Mouse (Mus musculus): ENCODE data around the gene Olfr1177-ps. TPM values are rescaled to one million over a fixed set of nuclear protein-coding genes. Genes with fewer than 3 reads are reported as not detected.

Gene Olfr1177-ps
- not detected in 2 replicates for polyA plus RNA-seq (2016; fragmentation: Nextera tagmentation; extraction: Ambion mirVana)

DNA sequence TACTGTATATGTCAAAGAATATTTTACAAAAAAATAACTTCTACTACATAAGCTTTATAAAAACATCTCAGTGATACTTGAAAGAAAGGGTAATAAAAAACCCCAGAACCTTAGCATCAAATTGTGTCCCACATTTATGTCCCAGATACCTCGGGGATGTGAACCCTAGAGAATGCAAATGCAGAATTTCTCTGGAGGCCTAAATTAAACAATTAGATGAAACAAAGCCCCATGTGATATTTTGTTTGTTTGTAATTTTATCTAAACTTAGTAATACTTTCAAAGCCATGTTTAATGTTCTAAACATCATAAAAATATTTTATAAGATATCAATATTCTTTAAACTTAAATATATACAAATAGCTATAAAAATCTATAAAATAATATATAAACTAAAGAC, at the start of gene Olfr1177-ps:
Gene Olfr1177-ps (minus strand): TSS at position 101 of the 400 bp plus-strand sequence.
- no peak within 1 kb of the TSS for H3K4me2 ChIP-seq
- ATAC-seq (ENCODE audit: insufficient number of reproducible peaks, low FRiP score) = no peak
- no peaks in the 10 kb centered on the region for H3K4me1 ChIP-seq (replicated peaks)
- WGBS = 63% methylated on average over 1 of the region's 1 CpGs
- no peak within 1 kb of the TSS for H3K27ac ChIP-seq (ENCODE audit: poor library complexity, severe bottlenecking)
- no peak within 1 kb of the TSS for H3K9ac ChIP-seq
- no peaks in the 10 kb centered on the region for H3K27me3 ChIP-seq (replicated peaks)
- no peak within 1 kb of the TSS for H3K4me3 ChIP-seq
- no peaks in the 10 kb centered on the region for H3K36me3 ChIP-seq
- no peaks in the 10 kb centered on the region for H3K9me3 ChIP-seq (replicated peaks)

DNA sequence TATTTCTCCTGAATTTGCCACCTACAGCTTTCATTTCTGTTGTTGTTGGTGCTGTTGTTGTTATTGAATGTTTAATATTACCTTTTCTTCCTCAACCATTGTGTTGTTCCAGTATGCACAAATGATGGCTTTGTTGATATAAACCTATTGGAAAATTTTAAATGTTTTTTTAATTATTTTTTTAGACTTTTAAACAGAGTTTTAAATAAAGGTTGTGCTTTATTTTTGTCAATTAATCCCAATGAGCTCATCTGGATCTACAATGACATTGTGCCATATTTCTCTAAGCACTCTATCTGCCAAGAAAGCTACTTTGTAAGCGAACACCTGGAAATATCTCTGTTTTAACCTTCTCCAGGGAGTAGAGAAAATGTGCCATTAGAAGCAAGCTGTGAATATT, 40.5 kb upstream of the Olfr1177-ps start, which contains the start of gene Olfr1178:
Gene Olfr1178 (plus strand): TSS at position 301 of the 400 bp plus-strand sequence.
- Histone ChIP-seq H3K4me1 (replicated peaks) (no peaks in the 10 kb centered on the region), H3K9ac (no peak within 1 kb of the TSS)

DNA sequence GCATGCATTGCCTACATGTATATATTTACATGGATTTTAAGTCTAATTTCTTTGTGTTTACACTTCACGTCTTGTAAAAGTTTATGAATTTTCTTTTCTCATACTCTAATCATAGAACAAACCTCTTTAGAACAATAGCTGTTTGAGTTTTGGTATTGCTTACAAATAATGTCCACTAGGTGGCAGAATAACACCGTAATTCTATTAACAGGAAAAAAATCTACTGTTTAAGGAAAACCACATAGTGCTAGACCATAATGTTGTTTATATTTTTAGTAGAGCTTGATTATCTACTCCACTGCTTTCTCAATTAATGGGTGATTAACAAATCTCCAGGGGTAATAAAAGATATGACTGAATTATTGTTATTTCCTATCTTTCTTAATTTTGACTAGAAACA, 10.0 kb upstream of the Olfr1177-ps start:
- H3K4me3 ChIP-seq = no peak overlapping the region
- 2% methylated on average over 2 of the region's 2 CpGs for WGBS

More for the DNA sequence above, 40.5 kb upstream of the Olfr1177-ps start, which contains the start of gene Olfr1178:
- ATAC-seq (ENCODE audit: insufficient number of reproducible peaks, low FRiP score) = no peak
- no peak within 1 kb of the TSS for H3K4me2 ChIP-seq
- H3K4me3 ChIP-seq = no peak within 1 kb of the TSS
- no peaks in the 10 kb centered on the region for H3K9me3 ChIP-seq (replicated peaks)
- WGBS = 75% methylated on average over 1 of the region's 1 CpGs
- H3K36me3 ChIP-seq = no peaks in the 10 kb centered on the region
- no peak within 1 kb of the TSS for H3K27ac ChIP-seq (ENCODE audit: poor library complexity, severe bottlenecking)
- no peaks in the 10 kb centered on the region for H3K27me3 ChIP-seq (replicated peaks)

GRCm38 (mm10) chr2:88336421-88336820, 9.9 kb downstream of the Olfr1177-ps start, which contains the start of gene Olfr1176:
TSS of gene Olfr1176 (plus strand) at chr2:88336721.
- Histone ChIP-seq H3K27ac (ENCODE audit: poor library complexity, severe bottlenecking) (no peak within 1 kb of the TSS), H3K9ac (no peak within 1 kb of the TSS), H3K9me3 (replicated peaks) (no peaks in the 10 kb centered on the region), H3K4me3 (no peak within 1 kb of the TSS), H3K4me2 (no peak within 1 kb of the TSS), H3K36me3 (no peaks in the 10 kb centered on the region), H3K27me3 (replicated peaks) (no peaks in the 10 kb centered on the region), H3K4me1 (replicated peaks) (no peaks in the 10 kb centered on the region)
- no peak for ATAC-seq (ENCODE audit: insufficient number of reproducible peaks, low FRiP score)
- 71% methylated on average over 1 of the region's 1 CpGs for WGBS

More for the DNA sequence above, 10.0 kb upstream of the Olfr1177-ps start:
- no peaks in the 10 kb centered on the region for H3K27me3 ChIP-seq (replicated peaks)
- H3K9ac ChIP-seq = no peak overlapping the region
- no peak overlapping the region for H3K27ac ChIP-seq (ENCODE audit: poor library complexity, severe bottlenecking)
- no peak overlapping the region for H3K4me2 ChIP-seq
- H3K9me3 ChIP-seq (replicated peaks) = no peaks in the 10 kb centered on the region
- no peaks in the 10 kb centered on the region for H3K4me1 ChIP-seq (replicated peaks)
- H3K36me3 ChIP-seq = no peaks in the 10 kb centered on the region
- ATAC-seq (ENCODE audit: insufficient number of reproducible peaks, low FRiP score) = no peak

DNA sequence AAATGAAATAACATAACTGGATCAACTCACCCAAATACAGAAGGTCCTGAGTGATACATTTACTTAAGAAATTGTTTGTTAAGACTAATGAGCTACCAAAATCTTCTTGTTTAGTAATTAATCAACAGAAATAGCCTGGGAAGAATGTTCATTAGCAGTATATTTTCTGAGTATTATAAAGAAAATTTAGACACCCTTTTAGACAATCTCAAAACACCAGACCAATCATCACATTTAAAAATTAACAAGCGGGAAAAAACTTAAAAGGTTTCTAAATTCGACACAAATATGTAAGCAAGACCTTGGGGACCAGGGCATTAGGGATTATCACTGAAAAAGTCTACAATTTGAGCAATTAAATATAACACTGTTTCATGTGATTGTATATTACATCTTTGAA, 19.2 kb downstream of the Olfr1177-ps start, which contains the start of gene Olfr1175-ps:
Gene Olfr1175-ps (minus strand): TSS at position 101 of the 400 bp plus-strand sequence.
- H3K4me2 ChIP-seq = no peak within 1 kb of the TSS
- H3K4me1 ChIP-seq (replicated peaks) = no peaks in the 10 kb centered on the region
- H3K27me3 ChIP-seq (replicated peaks) = no peaks in the 10 kb centered on the region
- H3K9ac ChIP-seq = no peak within 1 kb of the TSS
- H3K27ac ChIP-seq (ENCODE audit: poor library complexity, severe bottlenecking) = no peak within 1 kb of the TSS
- no peaks in the 10 kb centered on the region for H3K36me3 ChIP-seq
- H3K9me3 ChIP-seq (replicated peaks) = no peaks in the 10 kb centered on the region
- H3K4me3 ChIP-seq = no peak within 1 kb of the TSS
- WGBS = 78% methylated on average over 2 of the region's 2 CpGs
- no peak for ATAC-seq (ENCODE audit: insufficient number of reproducible peaks, low FRiP score)

DNA sequence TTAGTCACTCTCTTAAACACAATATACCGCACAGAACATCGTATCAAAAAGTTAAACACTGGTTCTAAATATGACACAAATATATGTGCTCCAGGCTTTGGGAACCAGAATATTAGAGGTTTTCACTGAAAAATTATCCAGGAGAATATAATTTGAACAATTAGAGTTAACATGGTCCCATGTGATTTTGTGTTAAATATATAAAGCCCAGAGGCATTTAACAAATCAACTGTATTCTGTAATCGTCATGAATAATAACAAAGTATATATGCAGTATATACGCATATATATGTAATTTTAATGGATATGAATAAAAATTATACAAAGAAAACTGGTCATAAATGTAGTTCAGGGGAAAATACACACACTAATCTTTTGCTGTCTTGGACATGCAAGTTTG, 31.3 kb downstream of the Olfr1177-ps start, which contains the start of gene Olfr1174-ps:
Gene Olfr1174-ps (minus strand): TSS at position 101 of the 400 bp plus-strand sequence.
- H3K4me3 ChIP-seq = no peak within 1 kb of the TSS
- no peak within 1 kb of the TSS for H3K27ac ChIP-seq (ENCODE audit: poor library complexity, severe bottlenecking)
- no peaks in the 10 kb centered on the region for H3K9me3 ChIP-seq (replicated peaks)
- H3K4me1 ChIP-seq (replicated peaks) = no peaks in the 10 kb centered on the region
- ATAC-seq (ENCODE audit: insufficient number of reproducible peaks, low FRiP score) = no peak
- H3K36me3 ChIP-seq = no peaks in the 10 kb centered on the region
- H3K4me2 ChIP-seq = no peak within 1 kb of the TSS
- no peak within 1 kb of the TSS for H3K9ac ChIP-seq
- no peaks in the 10 kb centered on the region for H3K27me3 ChIP-seq (replicated peaks)
- 85% methylated on average over 4 of the region's 4 CpGs for WGBS

Other genes with a start within 250 kb of the Olfr1177-ps start
- gene Olfr1166, start 218.2 kb downstream of the Olfr1177-ps start, polyA plus RNA-seq (2016; fragmentation: Nextera tagmentation; extraction: Ambion mirVana) = not detected in 2 replicates
- gene Olfr1167, start 191.3 kb downstream of the Olfr1177-ps start, polyA plus RNA-seq (2016; fragmentation: Nextera tagmentation; extraction: Ambion mirVana) = not detected in 2 replicates
- gene Olfr1168, start 164.6 kb downstream of the Olfr1177-ps start, polyA plus RNA-seq (2016; fragmentation: Nextera tagmentation; extraction: Ambion mirVana) = not detected in 2 replicates
- gene Olfr1170, start 118.2 kb downstream of the Olfr1177-ps start, polyA plus RNA-seq (2016; fragmentation: Nextera tagmentation; extraction: Ambion mirVana) = not detected in 2 replicates
- gene Olfr1173, start 66.6 kb downstream of the Olfr1177-ps start, polyA plus RNA-seq (2016; fragmentation: Nextera tagmentation; extraction: Ambion mirVana) = not detected in 2 replicates
- gene Olfr1174-ps, start 31.4 kb downstream of the Olfr1177-ps start, polyA plus RNA-seq (2016; fragmentation: Nextera tagmentation; extraction: Ambion mirVana) = not detected in 2 replicates
- not detected in 2 replicates for gene Olfr1175-ps, start 19.3 kb downstream of the Olfr1177-ps start, polyA plus RNA-seq (2016; fragmentation: Nextera tagmentation; extraction: Ambion mirVana)
- gene Olfr1176, start 9.8 kb downstream of the Olfr1177-ps start, polyA plus RNA-seq (2016; fragmentation: Nextera tagmentation; extraction: Ambion mirVana) = not detected in 2 replicates
- not detected in 2 replicates for gene Olfr1178, start 40.6 kb upstream of the Olfr1177-ps start, polyA plus RNA-seq (2016; fragmentation: Nextera tagmentation; extraction: Ambion mirVana)
- gene Olfr1179, start 60.0 kb upstream of the Olfr1177-ps start, polyA plus RNA-seq (2016; fragmentation: Nextera tagmentation; extraction: Ambion mirVana) = not detected in 2 replicates
- gene Olfr1180, start 72.7 kb upstream of the Olfr1177-ps start, polyA plus RNA-seq (2016; fragmentation: Nextera tagmentation; extraction: Ambion mirVana) = not detected in 2 replicates
- not detected in 2 replicates for gene Olfr1181, start 79.7 kb upstream of the Olfr1177-ps start, polyA plus RNA-seq (2016; fragmentation: Nextera tagmentation; extraction: Ambion mirVana)
- gene Gm13757, start 102.6 kb upstream of the Olfr1177-ps start, polyA plus RNA-seq (2016; fragmentation: Nextera tagmentation; extraction: Ambion mirVana) = not detected in 2 replicates
- not detected in 2 replicates for gene Olfr1183, start 108.4 kb upstream of the Olfr1177-ps start, polyA plus RNA-seq (2016; fragmentation: Nextera tagmentation; extraction: Ambion mirVana)
- not detected in 2 replicates for gene Olfr1184, start 137.1 kb upstream of the Olfr1177-ps start, polyA plus RNA-seq (2016; fragmentation: Nextera tagmentation; extraction: Ambion mirVana)
- gene Olfr1185-ps1, start 146.8 kb upstream of the Olfr1177-ps start, polyA plus RNA-seq (2016; fragmentation: Nextera tagmentation; extraction: Ambion mirVana) = not detected in 2 replicates
- not detected in 2 replicates for gene Olfr1186, start 172.1 kb upstream of the Olfr1177-ps start, polyA plus RNA-seq (2016; fragmentation: Nextera tagmentation; extraction: Ambion mirVana)
- not detected in 2 replicates for gene Olfr1188, start 210.4 kb upstream of the Olfr1177-ps start, polyA plus RNA-seq (2016; fragmentation: Nextera tagmentation; extraction: Ambion mirVana)
- gene Olfr1189, start 240.0 kb upstream of the Olfr1177-ps start, polyA plus RNA-seq (2016; fragmentation: Nextera tagmentation; extraction: Ambion mirVana) = not detected in 2 replicates